Mouse (Mus musculus) lung, postnatal 10 days (tissue): ENCODE measurements at regions not wholly inside any gene's neighbourhood (a gene's known extent, or its start where the extent isn't known, plus 50 kb on each side); places are given as distances from the start of the nearest gene placed in this dataset.
"Not testable (repeated sequence)": the region's sequence is repeated elsewhere in the genome, so short reads cannot be mapped to it uniquely, and the experiment has no call there.

Experiments
- DNase-seq: peaks from one replicate; pipeline ENCODE4 v3.0.0; 2021

GRCm38 (mm10) chrX:103532620-103533199 lies 97.7 kb upstream of the Zcchc13 start:
- DNase-seq, result not testable (repeated sequence)

DNA sequence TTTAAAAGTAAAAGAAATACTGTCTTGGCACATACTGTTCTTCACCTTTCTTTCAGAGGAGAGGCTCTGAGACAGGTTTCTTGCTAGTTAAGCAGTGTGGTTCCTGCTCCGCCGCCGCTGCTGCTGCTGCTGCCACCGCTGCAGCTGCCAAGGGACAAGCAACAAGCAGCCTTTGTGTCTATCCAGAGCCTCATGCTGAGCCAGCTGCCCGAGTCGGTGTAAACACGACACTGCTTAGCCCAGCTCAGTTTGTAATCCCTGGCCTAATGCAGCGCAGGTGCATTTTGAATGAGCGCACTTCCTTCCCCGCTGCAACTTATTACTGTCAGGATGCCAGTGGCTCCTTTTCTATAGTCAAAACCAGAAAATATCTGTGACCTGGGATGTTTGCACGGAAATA lies 97.1 kb upstream of the Zcchc13 start:
- DNase-seq, result no peak

GRCm38 (mm10) chrX:103533831-103534230 lies 96.6 kb upstream of the Zcchc13 start:
- DNase-seq, result no peak

GRCm38 (mm10) chrX:103546490-103547202 lies 83.7 kb upstream of the Zcchc13 start:
- no peak for DNase-seq

DNA sequence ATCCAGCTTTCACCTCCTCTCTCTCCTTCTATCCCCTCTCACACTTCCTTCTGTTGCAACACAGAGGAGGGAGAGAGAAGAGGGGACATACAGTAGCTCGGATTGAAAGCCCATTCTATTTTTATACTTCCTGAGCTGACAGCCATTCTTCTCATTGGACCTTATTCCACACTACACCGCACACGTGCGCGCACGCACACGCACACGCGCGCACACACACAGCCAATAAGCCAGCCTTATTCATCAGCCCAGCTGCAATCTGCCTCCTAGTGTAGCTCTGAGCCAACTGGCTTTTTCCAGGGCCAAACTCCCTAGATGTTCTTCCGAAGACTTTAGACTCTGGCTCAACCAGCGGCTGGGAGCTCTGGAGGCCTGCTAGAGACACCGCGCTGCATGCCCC lies 79.1 kb upstream of the Zcchc13 start:
- DNase-seq, result peak; percentile 62

- DNase-seq, result no peak
These were observed 77.2 kb upstream of the Zcchc13 start for GRCm38 (mm10) chrX:103553196-103553595.

DNA sequence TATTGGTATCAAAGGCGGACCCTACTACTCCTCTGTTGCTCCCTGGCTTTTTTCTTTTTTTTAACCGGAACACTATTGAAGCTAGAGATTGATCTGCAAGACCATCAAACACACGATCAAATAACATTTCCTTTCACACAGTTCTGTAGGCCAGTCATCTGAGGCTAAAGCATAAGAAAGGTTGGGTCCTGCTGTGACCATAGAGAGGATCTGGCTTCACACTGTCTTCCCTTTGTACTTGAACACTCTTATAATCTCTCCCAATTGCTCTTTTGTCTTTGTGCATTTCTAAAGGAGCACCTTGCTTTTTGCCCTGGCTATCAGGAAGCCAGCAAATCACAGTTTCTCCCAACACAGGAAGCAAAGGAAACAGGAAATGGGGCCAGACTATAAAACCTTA lies 76.8 kb upstream of the Zcchc13 start:
- DNase-seq, result no peak

DNA sequence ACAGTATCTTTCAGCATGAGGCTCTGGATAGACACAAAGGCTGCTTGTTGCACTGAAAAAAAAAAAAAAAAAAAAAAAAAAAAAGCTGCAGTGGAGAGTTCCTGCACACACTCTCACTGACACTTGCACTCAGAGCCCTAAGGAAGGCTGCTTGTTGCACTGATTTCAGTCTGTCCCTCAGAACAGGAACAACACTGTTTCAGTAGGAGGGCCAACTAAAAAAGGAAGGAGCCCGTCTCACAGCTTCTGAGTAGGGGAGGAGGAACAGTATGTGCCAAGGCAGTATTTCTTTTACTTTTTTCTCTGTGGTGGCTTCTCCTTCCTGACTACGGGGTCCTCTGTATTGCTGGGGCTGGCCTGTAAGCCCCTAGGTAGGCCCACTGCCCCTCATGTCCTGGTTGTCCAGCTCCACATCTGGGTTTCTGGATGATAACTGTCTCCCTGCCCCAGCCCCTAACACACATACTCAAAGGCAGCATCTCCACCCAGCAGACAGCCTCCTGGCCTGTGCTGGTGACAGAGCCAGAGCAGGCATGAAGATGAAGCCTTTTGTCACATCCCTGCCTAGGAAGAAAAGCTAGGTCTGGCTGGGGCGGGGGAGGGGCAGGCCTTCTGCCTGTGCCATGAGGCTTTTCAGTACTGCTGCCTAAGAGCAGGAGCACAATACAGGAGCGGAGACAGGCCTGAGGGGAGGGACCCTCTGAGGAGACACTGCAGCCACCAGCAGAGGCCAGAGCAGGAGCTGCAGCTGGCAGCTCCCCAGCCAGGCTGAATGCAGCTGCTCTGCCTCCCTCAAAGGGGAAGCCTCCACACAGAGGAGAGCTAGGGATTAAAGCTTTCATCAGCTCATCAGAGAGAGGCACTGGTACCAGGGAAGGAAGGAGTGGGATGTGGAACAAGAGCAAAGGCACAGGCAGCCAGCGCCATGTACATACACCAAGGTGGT lies 75.1 kb upstream of the Zcchc13 start:
- peak; percentile 11 for DNase-seq

DNA sequence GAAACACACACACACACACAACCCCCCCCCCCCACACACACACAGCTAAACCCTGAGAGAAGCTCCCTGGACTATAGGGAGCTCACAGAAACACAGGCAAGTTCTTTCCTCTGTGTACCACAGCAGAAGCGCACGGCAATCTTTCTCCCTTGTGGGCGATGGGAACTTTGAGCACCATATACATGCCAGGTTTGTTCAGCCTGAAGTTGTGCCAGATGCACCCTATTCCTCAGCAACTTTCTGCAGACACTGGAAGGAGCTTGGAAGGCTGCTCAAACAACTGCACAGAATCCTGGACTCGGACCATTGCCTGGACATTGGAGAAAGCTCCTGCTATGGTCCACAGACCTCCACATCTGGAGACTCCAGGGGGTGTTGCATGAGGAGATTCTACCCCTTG lies 74.3 kb upstream of the Zcchc13 start:
- DNase-seq, result no peak

DNA sequence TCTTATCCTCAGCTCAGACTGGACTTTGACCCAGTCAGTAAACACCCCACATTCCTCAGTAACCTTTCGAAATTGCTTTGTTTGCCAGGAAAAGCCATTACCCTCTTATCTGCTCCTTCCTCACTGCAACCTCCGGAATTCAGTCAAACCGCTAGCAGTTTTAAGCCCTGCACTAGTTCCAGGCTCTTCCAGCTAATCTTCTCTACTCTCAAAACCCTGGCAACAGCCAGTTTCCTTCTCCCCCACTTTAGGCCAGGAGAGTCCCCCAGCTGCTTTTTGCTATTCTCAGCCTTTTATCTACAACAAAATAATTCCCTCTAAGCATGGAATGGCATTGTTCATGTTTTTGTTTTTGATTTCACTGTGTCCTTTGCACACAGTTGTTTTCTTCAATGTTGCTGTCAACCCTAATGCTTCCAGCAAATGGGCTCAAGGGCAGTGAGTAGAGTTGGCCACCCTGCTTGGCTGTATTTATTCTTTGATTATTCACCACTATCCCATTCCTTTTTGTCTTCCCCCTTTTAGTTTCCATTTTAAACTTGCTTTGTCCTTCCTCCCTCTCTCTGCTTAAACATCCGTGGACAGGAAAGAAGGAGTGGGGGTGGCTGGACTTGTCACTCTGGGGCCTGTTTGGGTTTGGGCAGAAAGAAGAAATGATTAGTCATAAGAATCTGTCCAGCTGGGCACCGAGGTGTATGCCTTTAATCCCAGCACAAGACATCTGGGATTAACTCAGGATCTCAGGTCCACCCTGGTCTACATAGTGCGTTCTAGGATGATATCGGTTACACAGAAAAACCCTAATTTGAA lies 73.5 kb upstream of the Zcchc13 start:
- DNase-seq, result peak; percentile 21

DNA sequence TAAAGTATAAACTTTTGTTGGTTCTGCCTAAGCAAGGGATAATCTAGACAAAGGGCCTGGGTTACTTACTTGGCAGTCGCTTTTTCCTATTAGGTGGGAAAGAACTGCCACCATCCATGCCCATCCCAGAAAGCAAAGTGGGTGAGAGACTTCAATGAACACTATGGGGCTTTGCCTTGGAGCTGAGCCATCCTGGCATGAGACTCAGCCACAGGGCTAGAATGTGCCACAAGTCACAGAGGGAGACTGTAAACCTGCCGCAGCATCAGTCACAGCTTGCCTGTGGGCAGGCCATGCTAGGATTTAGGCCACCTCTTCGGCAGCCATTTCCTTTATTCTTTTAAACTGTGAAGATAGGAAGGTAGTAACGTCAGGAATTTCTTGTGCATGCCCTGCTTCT lies 72.9 kb upstream of the Zcchc13 start:
- DNase-seq, result no peak

DNA sequence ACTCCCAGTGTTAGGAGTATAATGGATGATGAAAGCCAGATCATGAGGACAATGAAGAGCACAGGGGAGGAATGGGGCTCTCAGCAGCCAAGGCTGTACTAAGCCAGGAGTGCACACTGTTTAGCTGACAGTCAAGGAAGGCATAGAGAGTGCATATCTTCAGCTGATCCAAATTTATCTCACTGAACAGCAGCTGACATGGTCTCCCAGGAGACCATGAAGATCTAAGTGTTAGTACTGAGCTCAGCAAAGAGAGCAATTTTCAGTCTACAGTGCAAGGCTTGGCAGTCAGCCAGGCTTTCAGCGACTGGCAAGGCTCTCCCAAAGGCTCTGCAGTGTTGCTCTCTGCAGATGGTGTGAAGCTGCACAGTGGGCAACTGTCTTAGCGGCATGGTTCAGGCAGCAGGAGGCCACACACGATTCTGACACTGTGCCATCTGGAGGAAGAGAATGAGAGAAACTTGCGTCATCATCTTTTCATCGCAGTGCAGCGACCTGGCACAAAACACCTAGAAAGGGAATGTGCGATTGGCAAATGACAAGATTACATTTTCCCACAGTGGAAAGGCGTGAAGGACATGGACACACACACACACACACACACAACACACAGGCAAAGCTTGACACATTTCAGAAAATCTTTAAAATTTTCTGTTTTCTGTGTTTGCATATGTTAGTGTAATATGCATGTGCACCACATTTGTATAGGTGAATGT lies 66.7 kb upstream of the Zcchc13 start:
- peak; percentile 62 for DNase-seq

GRCm38 (mm10) chrX:103573344-103573743 lies 57.0 kb upstream of the Zcchc13 start:
- no peak for DNase-seq

- DNase-seq, result no peak
These were observed 50.9 kb upstream of the Zcchc13 start for GRCm38 (mm10) chrX:103579484-103579883.
